Mouse (Mus musculus) liver, embryonic 14.5 days (tissue): ENCODE data around the gene Ttbk2. TPM values are rescaled to one million over a fixed set of nuclear protein-coding genes. Genes with fewer than 3 reads are reported as not detected.
A peak's percentile ranks its signal among the peaks of the same experiment; 100 is the strongest.

Experiments
- ATAC-seq: fragments of 200-750 bp; cut with Nextera tagmentation; 2 replicates; pipeline ENCODE4 v1.8.0; 2017; ENCODE audit warnings: moderate number of reproducible peaks, mild to moderate bottlenecking, moderate library complexity; ENCODE audit not compliant: insufficient read depth
- DNase-seq, 3 experiments: peaks; one replicate each; pipeline ENCODE4 v3.0.0-alpha.2; 2012 to 2013; ENCODE audit warnings: low read depth in 3 of 3, low spot score in 3 of 3
- H3K27ac ChIP-seq: fragments of 300-500 bp; sonication (generic); 2 replicates; pipeline ENCODE4 v1.5.1; 2014; ENCODE audit warnings: moderate library complexity, mild to moderate bottlenecking, control low read depth, inconsistent platforms
- H3K27me3 ChIP-seq: fragments of 300-500 bp; sonication (generic); 2 replicates; pipeline ENCODE4 v1.6.1; 2014; ENCODE audit warnings: mild to moderate bottlenecking, low read length, moderate library complexity; ENCODE audit not compliant: control insufficient read depth, insufficient read depth
- H3K36me3 ChIP-seq: fragments of 300-500 bp; sonication (generic); replicated peaks from 2 replicates; pipeline ENCODE4 v1.6.1; 2014; ENCODE audit warnings: low read depth; ENCODE audit not compliant: control insufficient read depth, insufficient read depth
- H3K4me1 ChIP-seq, 2 experiments: fragments of 200-500 bp in 1 of 2; fragments of 300-500 bp in 1 of 2; sonication (generic) in 1 of 2; replicated peaks; 2 replicates each; pipeline ENCODE4 v1.6.1; 2012 to 2014; ENCODE audit warnings: antibody characterized with exemption in 1 of 2, inconsistent platforms in 1 of 2, low read length in 1 of 2; ENCODE audit not compliant: control insufficient read depth in 2 of 2, insufficient read depth in 2 of 2
- H3K4me2 ChIP-seq: fragments of 300-500 bp; sonication (generic); 2 replicates; pipeline ENCODE4 v1.6.1; 2014; ENCODE audit warnings: low read depth, mild to moderate bottlenecking, control low read depth, moderate library complexity
- H3K4me3 ChIP-seq, 2 experiments: fragments of 200-500 bp in 1 of 2; fragments of 300-500 bp in 1 of 2; sonication (generic) in 1 of 2; 2 replicates each; pipeline ENCODE4 v1.5.1; 2012 to 2014; ENCODE audit warnings: low read depth in 2 of 2, low read length in 2 of 2, mild to moderate bottlenecking in 2 of 2, control low read depth in 1 of 2, inconsistent platforms in 1 of 2, moderate library complexity in 1 of 2; ENCODE audit not compliant: insufficient read depth in 1 of 2
- H3K9ac ChIP-seq: fragments of 300-500 bp; sonication (generic); replicated peaks from 2 replicates; pipeline ENCODE4 v1.6.1; 2014; ENCODE audit warnings: mild to moderate bottlenecking, control low read depth, moderate library complexity
- H3K9me3 ChIP-seq: fragments of 300-500 bp; sonication (generic); 2 replicates; pipeline ENCODE4 v1.6.1; 2016; ENCODE audit warnings: low read length, mixed read lengths; ENCODE audit not compliant: control insufficient read depth
- CTCF ChIP-seq: IDR thresholded peaks from 2 replicates; pipeline ENCODE4 v1.5.1; 2016; ENCODE audit warnings: antibody characterized with exemption, low read depth, control low read depth
- EP300 ChIP-seq: IDR thresholded peaks from 2 replicates; pipeline ENCODE4 v1.6.1; 2016; ENCODE audit warnings: antibody characterized with exemption, low read depth
- WGBS: fragments of 180-500 bp; shearing (Covaris S2); extraction: QIAGEN DNeasy Blood & Tissue Kit; methylation state at CpG from one replicate; pipeline ENCODE4 v1.1.7; 2014; ENCODE audit not compliant: insufficient replicate concordance; 5-methylcytosine and 5-hydroxymethylcytosine counted together
- polyA plus RNA-seq, 2 experiments: library from polyadenylated mRNA; depleted of rRNA in 1 of 2; stranded (reverse) in 1 of 2; unstranded in 1 of 2; fragments of >200 nt; fragmentation: Nextera tagmentation in 1 of 2; extraction: Ambion mirVana in 1 of 2; gene quantifications; 2 replicates each; pipeline versions ENCODE4 v1.2.1 to v1.2.3; 2012 to 2014

The Ttbk2 gene
- 0.60 and 0.81 TPM in 2 replicates for polyA plus RNA-seq (2012; rRNA removed)
- polyA plus RNA-seq (2014; fragmentation: Nextera tagmentation; extraction: Ambion mirVana) = 0.42 and 0.54 TPM in 2 replicates

DNA sequence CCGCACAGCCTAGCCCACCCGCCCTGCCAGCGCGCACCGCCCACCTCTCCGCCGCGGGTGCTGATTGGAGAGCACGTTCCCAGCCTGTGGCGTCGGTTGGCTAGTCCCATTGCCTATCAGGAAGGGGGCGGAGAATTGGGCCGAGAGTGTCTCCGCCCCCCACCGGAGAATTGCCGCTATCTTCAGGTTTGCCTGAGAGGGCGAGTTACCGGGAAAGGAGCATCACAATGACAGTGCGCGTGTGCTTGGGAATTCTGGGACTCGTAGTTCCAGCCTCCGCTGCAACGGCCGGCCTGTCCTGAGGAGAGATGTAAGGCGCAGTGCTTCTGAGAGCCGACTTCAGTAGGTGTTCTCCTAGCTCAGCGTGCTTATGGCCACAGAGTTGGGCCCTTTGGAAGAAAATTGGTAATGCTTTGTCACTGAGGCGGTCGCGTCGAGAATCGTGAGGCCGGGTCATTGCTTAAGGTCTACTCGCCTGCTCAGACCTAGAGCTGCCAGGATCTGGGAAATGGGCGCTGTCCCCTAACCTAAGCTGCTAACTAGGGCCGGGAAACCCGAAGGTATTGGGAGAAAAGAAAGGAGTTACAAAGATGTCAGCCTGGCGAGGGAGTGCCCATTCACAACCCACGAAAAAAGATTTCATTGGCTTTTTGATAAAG is at the start of gene Ttbk2:
TSS of gene Ttbk2 (minus strand) at position 181 of the 659 bp plus-strand sequence.
- H3K36me3 ChIP-seq = no peaks in the 10 kb centered on the region
- no peaks in the 10 kb centered on the region for H3K27me3 ChIP-seq
- ATAC-seq (peak; percentile 100), DNase-seq (peak; percentile 95 to 97 (median 96))
- peak within 1 kb of the TSS; percentile 89 to 90 for H3K4me3 ChIP-seq
- peak within 1 kb of the TSS; percentile 77 for H3K9ac ChIP-seq
- H3K4me1 ChIP-seq = peaks cover 7 to 10% of the 10 kb centered on the region in 2 experiments
- H3K27ac ChIP-seq = peak within 1 kb of the TSS; percentile 21; the same call in 1 of the 2 replicates
- peak within 1 kb of the TSS; percentile 95 for H3K4me2 ChIP-seq
- TF ChIP-seq EP300 = peak; percentile 62; the same call in 1 of the 2 replicates
- peak; percentile 55 for TF ChIP-seq CTCF
- no peaks in the 10 kb centered on the region for H3K9me3 ChIP-seq
- WGBS = under 1% methylated on average over 39 of the region's 39 CpGs

DNA sequence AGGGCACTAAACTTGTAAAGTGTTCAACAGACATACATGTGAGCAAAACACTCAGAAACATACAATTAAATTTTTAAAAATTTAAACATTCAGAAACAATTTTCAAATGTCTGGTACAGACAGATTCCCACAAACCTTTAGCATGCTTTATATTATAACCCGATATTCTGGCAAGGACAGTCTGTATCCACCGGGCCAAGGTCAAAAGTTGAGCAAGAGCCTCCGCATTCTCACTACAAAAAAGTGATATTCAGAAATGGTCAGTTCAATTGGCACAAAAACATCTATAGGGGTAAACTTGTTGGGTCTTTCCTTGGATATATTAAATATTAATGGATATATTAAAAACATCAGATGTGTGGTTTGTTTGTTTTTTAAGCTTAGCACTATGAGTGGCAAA is 46.0 kb upstream of the Ttbk2 start:
- Histone ChIP-seq H3K9me3 (no peaks in the 10 kb centered on the region), H3K9ac (no peak overlapping the region), H3K4me3 (no peak overlapping the region), H3K4me2 (no peak overlapping the region), H3K27ac (no peak overlapping the region), H3K36me3 (peaks cover 31% of the 10 kb centered on the region), H3K27me3 (no peaks in the 10 kb centered on the region), H3K4me1 (no peaks in the 10 kb centered on the region)
- ATAC-seq = no peak
- 87% methylated on average over 3 of the region's 3 CpGs for WGBS
- DNase-seq = no peak
- TF ChIP-seq CTCF (no peak), EP300 (no peak)

DNA sequence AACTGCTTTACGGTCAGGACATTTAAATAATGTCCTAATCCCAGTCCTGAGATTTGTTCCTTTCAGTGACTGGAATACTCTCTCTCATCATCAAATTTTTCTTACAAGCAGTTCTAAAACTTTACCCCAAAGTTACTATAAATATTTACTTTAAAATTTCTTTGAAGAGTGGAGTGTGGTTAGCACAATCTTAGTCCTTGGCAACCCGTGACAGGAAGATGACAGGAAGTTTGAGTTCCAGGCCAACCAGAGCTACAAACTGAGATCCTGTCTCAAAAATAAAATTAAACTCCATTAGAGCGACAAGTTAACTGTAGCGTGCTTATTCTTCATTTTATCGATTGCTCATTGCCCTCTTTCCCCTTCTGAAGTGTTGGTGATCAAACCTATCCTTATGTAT is 37.2 kb upstream of the Ttbk2 start:
- WGBS = 79% methylated on average over 5 of the region's 5 CpGs
- ATAC-seq = no peak
- no peak overlapping the region for H3K9ac ChIP-seq
- H3K27me3 ChIP-seq = no peaks in the 10 kb centered on the region
- no peak overlapping the region for H3K4me3 ChIP-seq
- TF ChIP-seq CTCF (no peak), EP300 (no peak)
- H3K4me1 ChIP-seq = no peaks in the 10 kb centered on the region
- DNase-seq = no peak
- H3K9me3 ChIP-seq = no peaks in the 10 kb centered on the region
- H3K4me2 ChIP-seq = no peak overlapping the region
- peaks cover 21% of the 10 kb centered on the region for H3K36me3 ChIP-seq
- H3K27ac ChIP-seq = no peak overlapping the region

DNA sequence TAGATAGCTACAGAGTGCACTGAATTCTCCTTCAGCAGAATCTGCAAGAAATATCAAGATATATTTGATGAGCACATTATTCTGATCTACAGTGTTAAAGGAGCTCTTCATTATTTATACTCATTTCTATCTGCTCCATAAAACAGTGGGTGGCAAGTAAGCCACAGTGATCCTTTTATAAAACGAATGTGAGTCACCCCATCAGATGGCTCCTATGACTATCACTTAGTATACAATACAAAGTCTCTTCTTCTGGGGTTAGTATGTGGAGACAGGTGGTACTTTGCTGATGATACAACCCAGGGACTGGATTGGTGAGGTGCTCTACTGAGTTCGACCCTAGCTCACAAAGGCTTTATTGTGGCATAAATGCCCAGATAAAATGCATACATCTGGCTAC is 22.8 kb upstream of the Ttbk2 start:
- 77% methylated on average over 2 of the region's 2 CpGs for WGBS
- TF ChIP-seq CTCF (no peak), EP300 (no peak)
- H3K4me3 ChIP-seq = no peak overlapping the region
- no peak overlapping the region for H3K9ac ChIP-seq
- no peaks in the 10 kb centered on the region for H3K27me3 ChIP-seq
- H3K36me3 ChIP-seq = peaks cover 27% of the 10 kb centered on the region
- no peaks in the 10 kb centered on the region for H3K9me3 ChIP-seq
- no peak overlapping the region for H3K4me2 ChIP-seq
- DNase-seq (no peak), ATAC-seq (no peak)
- no peaks in the 10 kb centered on the region for H3K4me1 ChIP-seq
- no peak overlapping the region for H3K27ac ChIP-seq

DNA sequence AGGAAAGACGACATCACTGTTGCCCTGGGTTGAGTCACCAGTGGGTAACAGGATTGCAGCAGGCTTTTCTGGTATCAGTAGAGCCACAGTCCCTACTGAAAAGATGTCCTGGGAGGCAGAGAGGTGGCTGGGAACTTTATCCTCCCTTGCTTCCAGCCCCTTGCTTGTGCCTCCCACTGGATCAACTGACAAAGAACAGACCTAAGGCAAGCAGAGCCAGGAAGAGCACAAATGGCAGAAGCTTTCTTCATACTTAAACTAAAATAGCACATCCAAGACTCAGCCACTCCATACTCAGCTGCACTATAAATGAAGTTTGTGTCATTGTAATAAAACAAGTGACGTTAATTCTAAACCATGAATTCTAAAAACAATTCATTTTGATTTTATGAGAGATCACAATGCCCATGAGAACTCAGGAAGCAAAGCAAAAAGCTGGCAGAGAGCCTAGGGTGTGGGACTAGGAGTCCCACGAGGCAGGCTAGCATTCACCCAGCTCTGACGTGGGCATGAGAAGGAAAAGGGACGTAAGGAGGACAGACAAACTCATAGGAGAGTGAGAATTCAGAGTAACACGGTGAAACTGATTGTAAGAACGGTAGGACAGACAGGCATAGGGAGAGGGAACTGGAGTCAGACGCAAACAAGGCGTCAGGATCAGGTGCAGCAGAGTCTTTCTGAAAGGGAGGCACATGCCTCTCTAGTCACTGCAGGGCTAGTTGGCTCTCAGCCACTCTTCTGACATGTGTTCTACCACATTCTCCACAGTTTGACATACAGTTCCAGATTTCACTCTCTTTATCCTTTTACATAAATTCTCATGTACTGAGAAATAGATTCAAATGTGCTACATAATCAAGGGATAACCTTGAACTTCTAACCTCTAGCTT is 21.3 kb upstream of the Ttbk2 start:
- TF ChIP-seq EP300 = no peak
- no peak for TF ChIP-seq CTCF
- Histone ChIP-seq H3K9me3 (no peaks in the 10 kb centered on the region), H3K4me1 (no peaks in the 10 kb centered on the region), H3K36me3 (peaks cover 29% of the 10 kb centered on the region), H3K27ac (no peak overlapping the region), H3K9ac (no peak overlapping the region), H3K27me3 (no peaks in the 10 kb centered on the region), H3K4me2 (no peak overlapping the region), H3K4me3 (no peak overlapping the region)
- DNase-seq (no peak), ATAC-seq (no peak)
- 85% methylated on average over 9 of the region's 9 CpGs for WGBS
